In the genomic region with DNA sequence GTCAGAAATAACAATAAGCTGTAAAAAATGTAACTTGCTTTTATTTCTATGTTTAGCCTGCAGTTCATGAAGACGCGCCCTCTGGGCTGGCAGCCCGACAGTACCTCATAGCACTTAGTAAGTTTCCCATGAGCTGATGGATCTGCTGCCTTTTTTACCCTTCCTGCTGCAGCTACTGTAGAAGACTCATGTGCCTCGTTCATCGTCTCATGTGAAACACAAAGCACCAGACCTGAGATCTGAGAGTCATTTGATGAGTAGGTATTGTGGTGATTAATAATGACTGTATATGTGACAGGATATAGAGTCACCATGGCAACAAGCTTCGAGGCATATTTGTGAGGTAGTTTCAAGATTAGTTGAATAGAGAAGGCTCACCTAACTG, we compare ENCODE assay signal across 18 mouse cellular contexts. TPM values are rescaled to one million over a fixed set of nuclear protein-coding genes. Genes with fewer than 3 reads are reported as not detected.
DNase-seq lines count a peak whose midpoint lies in the region; ATAC-seq lines count a peak whose summit lies in the region.
"Had no signal": no experiment of that assay in that cellular context is flagged by ENCODE, and none has a peak within 500 bp of the region (broad histone marks: within the 10 kb centered on the region; RNA-seq: fewer than 3 reads in every experiment).

No protein-coding gene starts in this region.

- peak; percentile 22 for DNase-seq in kidney, postnatal 10 days
- DNase-seq in 3T3-L1 (ENCODE audit: low read depth, low spot score): peak; percentile 69
- DNase-seq in NIH3T3 (ENCODE audit: low read depth): peak; percentile 74
- no peak for DNase-seq in testis, postnatal 14 days (ENCODE audit: low spot score)
- DNase-seq in cerebellum, postnatal 36 days: no peak
- DNase-seq: adrenal gland, adult 2 months; B cell, adult 2 months; cerebellum, postnatal 14 days; thymus, postnatal 25 days had no signal

- H3K27me3 ChIP-seq in kidney, embryonic 16.5 days (ENCODE audit: insufficient read depth, low read length): no peaks in the 10 kb centered on the region
- H3K27me3 ChIP-seq in limb, embryonic 15.5 days: no peaks in the 10 kb centered on the region
- H3K27me3 ChIP-seq: forebrain, embryonic 15.5 days; hindbrain, embryonic 13.5 days; neural tube, embryonic 12.5 days had no signal

- 75% methylated on average over 6 of the region's 6 CpGs for WGBS in kidney, embryonic 16.5 days
- WGBS in limb, embryonic 15.5 days: 53% methylated on average over 6 of the region's 6 CpGs

- H3K9ac ChIP-seq in kidney, embryonic 16.5 days (replicated peaks; ENCODE audit: low read length): no peak overlapping the region
- H3K9ac ChIP-seq in limb, embryonic 15.5 days: no peak overlapping the region
- H3K9ac ChIP-seq: forebrain, embryonic 15.5 days; hindbrain, embryonic 13.5 days; neural tube, embryonic 12.5 days had no signal

- no peak overlapping the region for H3K4me3 ChIP-seq in kidney, embryonic 16.5 days (ENCODE audit: low read length)
- no peak overlapping the region for H3K4me3 ChIP-seq in limb, embryonic 15.5 days
- H3K4me3 ChIP-seq: forebrain, embryonic 15.5 days; hindbrain, embryonic 13.5 days; neural tube, embryonic 12.5 days had no signal

- H3K4me2 ChIP-seq in kidney, embryonic 16.5 days (replicated peaks; ENCODE audit: low read depth, low read length): no peak overlapping the region
- no peak overlapping the region for H3K4me2 ChIP-seq in limb, embryonic 15.5 days
- H3K4me2 ChIP-seq: forebrain, embryonic 15.5 days; hindbrain, embryonic 13.5 days; neural tube, embryonic 12.5 days had no signal

- 0 out of 2 replicates have a peak, but pooled peaks cover 5% of the 10 kb centered on the region for H3K4me1 ChIP-seq in kidney, embryonic 16.5 days (ENCODE audit: insufficient read depth, low read length)
- peaks cover 10% of the 10 kb centered on the region for H3K4me1 ChIP-seq in limb, embryonic 15.5 days
- H3K4me1 ChIP-seq: forebrain, embryonic 15.5 days; hindbrain, embryonic 13.5 days; neural tube, embryonic 12.5 days had no signal

- no peaks in the 10 kb centered on the region for H3K36me3 ChIP-seq in kidney, embryonic 16.5 days (ENCODE audit: insufficient read depth, low read length)
- no peaks in the 10 kb centered on the region for H3K36me3 ChIP-seq in limb, embryonic 15.5 days
- H3K36me3 ChIP-seq: forebrain, embryonic 15.5 days; G1E; hindbrain, embryonic 13.5 days; neural tube, embryonic 12.5 days had no signal

- H3K27ac ChIP-seq in kidney, embryonic 16.5 days (ENCODE audit: low read length): no peak overlapping the region
- no peak overlapping the region for H3K27ac ChIP-seq in limb, embryonic 15.5 days
- H3K27ac ChIP-seq: forebrain, embryonic 15.5 days; hindbrain, embryonic 13.5 days; kidney, postnatal 0 days; neural tube, embryonic 12.5 days had no signal

- no peaks in the 10 kb centered on the region for H3K9me3 ChIP-seq in kidney, embryonic 16.5 days (ENCODE audit: low read length)
- H3K9me3 ChIP-seq in limb, embryonic 15.5 days: no peaks in the 10 kb centered on the region
- H3K9me3 ChIP-seq: forebrain, embryonic 15.5 days; G1E; hindbrain, embryonic 13.5 days; neural tube, embryonic 12.5 days had no signal

- ATAC-seq in kidney, embryonic 16.5 days (ENCODE audit: low FRiP score, low TSS enrichment): no peak
- ATAC-seq in limb, embryonic 15.5 days (ENCODE audit: insufficient number of reproducible peaks, low FRiP score, low TSS enrichment, low read depth): peak; percentile 44
- ATAC-seq: forebrain, embryonic 15.5 days; intestine, postnatal 0 days; midbrain, embryonic 16.5 days had no signal

RNA-seq across cellular contexts. Expression of a gene that starts 55.4 kb away (rescaled TPM):
- 4.7 and 5.3 TPM in 2 replicates for polyA plus RNA-seq in kidney, embryonic 16.5 days (2015; fragmentation: Nextera tagmentation; extraction: Ambion mirVana)
- polyA plus RNA-seq in limb, embryonic 15.5 days (2015; fragmentation: Nextera tagmentation; extraction: Ambion mirVana): 50.2 and 63.0 TPM in 2 replicates

Comparison
In these comparisons a context has a peak if more than half of its experiments do, and no peak if none do; other contexts are left out.
1. DNase-seq: peak in kidney, postnatal 10 days (single experiment), 3T3-L1 (single experiment) and NIH3T3 (single experiment); none in testis, postnatal 14 days (single experiment) and cerebellum, postnatal 36 days (0 of 2).